Mouse (Mus musculus): Measurements from ENCODE around the gene Crebrf. TPM values are rescaled to one million over a fixed set of nuclear protein-coding genes. Genes with fewer than 3 reads are reported as not detected.

Crebrf gene
- polyA plus RNA-seq, 1 experiment from 2014 or later: 4.5 TPM

DNA sequence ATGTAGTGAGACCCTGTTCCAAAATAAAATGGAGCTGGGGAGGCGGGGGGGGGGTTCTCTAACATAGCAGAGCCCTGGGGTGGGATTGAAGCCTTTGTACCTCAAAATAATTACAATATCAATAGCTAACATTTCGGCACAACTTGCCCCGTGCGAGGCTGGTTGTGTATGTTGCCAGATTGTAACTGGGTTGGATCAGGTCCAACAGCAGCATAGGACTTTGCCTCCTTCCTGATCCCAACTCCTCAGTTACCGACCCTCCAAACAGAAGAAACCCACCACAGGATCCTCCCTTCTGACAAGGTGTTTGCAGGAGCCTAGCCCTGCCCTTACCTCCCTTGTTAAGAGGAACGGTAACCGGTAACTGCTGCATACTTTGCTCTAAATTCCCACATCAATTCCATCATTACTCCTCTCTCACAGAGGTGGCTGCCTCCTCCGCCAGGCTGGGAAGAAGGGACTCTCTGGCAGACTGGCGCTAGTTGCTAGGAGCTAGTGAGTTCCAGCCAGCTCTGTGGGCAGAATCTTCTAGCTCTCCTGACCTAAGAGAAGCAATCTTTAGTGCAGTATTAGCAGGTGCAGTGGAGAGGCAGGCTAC lies 6.4 kb upstream of the Crebrf start:
- no peak overlapping the region for H3K27ac ChIP-seq
- peaks cover 4% of the 10 kb centered on the region; the same call in 1 of the 2 replicates for H3K36me3 ChIP-seq
- peaks cover 34% of the 10 kb centered on the region for H3K4me1 ChIP-seq
- WGBS: 64% methylated on average over 9 of the region's 9 CpGs
- DNase-seq (ENCODE audit: low spot score): no peak
- H3K4me3 ChIP-seq: no peak overlapping the region
- H3K9me3 ChIP-seq: no peaks in the 10 kb centered on the region
- no peaks in the 10 kb centered on the region for H3K27me3 ChIP-seq (ENCODE audit: insufficient read depth, poor library complexity, severe bottlenecking)

- Histone ChIP-seq H3K36me3 (no peaks in the 10 kb centered on the region), H3K27ac (peak overlapping the region; percentile 36; the same call in 1 of the 2 replicates), H3K9me3 (no peaks in the 10 kb centered on the region), H3K27me3 (ENCODE audit: insufficient read depth, poor library complexity, severe bottlenecking) (no peaks in the 10 kb centered on the region), H3K4me3 (no peak overlapping the region), H3K4me1 (peaks cover 44% of the 10 kb centered on the region)
- 27% methylated on average over 6 of the region's 6 CpGs for WGBS
- no peak for DNase-seq (ENCODE audit: low spot score)
These were observed 5.4 kb upstream of the Crebrf start for GRCm38 (mm10) chr17:26710049-26710448.

- peak; percentile 99 for DNase-seq (ENCODE audit: low spot score)
- peak overlapping the region; percentile 100 for H3K4me3 ChIP-seq
- no peaks in the 10 kb centered on the region for H3K27me3 ChIP-seq (ENCODE audit: insufficient read depth, poor library complexity, severe bottlenecking)
- H3K4me1 ChIP-seq: peaks cover 11% of the 10 kb centered on the region
- WGBS: under 1% methylated on average over 72 of the region's 75 CpGs
- peak overlapping the region; percentile 89 for H3K27ac ChIP-seq
- no peaks in the 10 kb centered on the region for H3K36me3 ChIP-seq
- no peaks in the 10 kb centered on the region for H3K9me3 ChIP-seq
These were observed 667 bp downstream of the Crebrf start for GRCm38 (mm10) chr17:26715916-26716717.

DNA sequence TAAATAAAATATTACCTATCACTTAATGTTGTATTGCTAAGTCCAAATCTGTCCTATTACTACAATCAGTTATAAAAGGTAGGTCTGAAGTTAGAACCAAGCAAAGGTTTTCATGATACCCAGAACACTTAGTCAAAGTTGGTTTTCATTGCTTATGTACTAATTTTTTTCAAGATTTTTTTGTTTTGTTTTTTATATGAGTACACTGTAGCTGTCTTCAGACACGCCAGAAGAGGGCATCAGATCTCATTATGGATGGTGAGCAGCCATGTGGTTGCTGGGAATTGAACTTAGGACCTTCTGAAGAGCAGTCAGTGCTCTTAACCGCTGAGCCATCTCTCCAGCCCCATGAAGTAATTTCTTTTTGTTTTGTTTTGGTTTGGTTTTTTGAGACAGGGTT lies 2.4 kb downstream of the Crebrf start:
- WGBS: 62% methylated on average over 2 of the region's 2 CpGs
- Histone ChIP-seq H3K36me3 (no peaks in the 10 kb centered on the region), H3K4me3 (no peak overlapping the region), H3K4me1 (peaks cover 11% of the 10 kb centered on the region), H3K27ac (no peak overlapping the region), H3K27me3 (ENCODE audit: insufficient read depth, poor library complexity, severe bottlenecking) (no peaks in the 10 kb centered on the region), H3K9me3 (no peaks in the 10 kb centered on the region)
- DNase-seq (ENCODE audit: low spot score): no peak

DNA sequence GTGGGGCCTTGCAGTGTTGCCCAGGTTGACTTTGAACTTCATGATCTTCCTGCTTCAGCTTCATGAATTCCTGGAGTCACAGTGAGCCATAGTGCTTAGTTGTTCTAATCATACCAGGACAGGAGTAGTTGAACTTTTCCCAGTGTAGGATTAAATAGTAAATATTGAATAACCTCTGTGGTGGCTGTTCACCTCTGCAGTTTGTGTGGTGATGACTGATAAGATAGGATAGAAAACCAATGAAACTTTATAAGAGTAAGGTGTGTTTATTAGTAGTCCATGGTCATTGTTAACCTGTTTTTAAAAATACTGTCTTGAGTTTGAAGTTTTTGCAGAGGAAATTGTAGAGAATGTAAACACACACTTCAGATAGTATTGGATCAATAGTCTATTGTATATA lies 4.0 kb downstream of the Crebrf start:
- Histone ChIP-seq H3K4me1 (peaks cover 6% of the 10 kb centered on the region), H3K4me3 (no peak overlapping the region), H3K36me3 (no peaks in the 10 kb centered on the region), H3K27me3 (ENCODE audit: insufficient read depth, poor library complexity, severe bottlenecking) (no peaks in the 10 kb centered on the region), H3K27ac (no peak overlapping the region), H3K9me3 (no peaks in the 10 kb centered on the region)
- DNase-seq (ENCODE audit: low spot score): no peak

- H3K4me1 ChIP-seq: no peaks in the 10 kb centered on the region
- no peak for DNase-seq (ENCODE audit: low spot score)
- H3K9me3 ChIP-seq: no peaks in the 10 kb centered on the region
- H3K27me3 ChIP-seq (ENCODE audit: insufficient read depth, poor library complexity, severe bottlenecking): no peaks in the 10 kb centered on the region
- 48% methylated on average over 2 of the region's 2 CpGs for WGBS
- H3K4me3 ChIP-seq: no peak overlapping the region
- H3K36me3 ChIP-seq: no peaks in the 10 kb centered on the region
- H3K27ac ChIP-seq: no peak overlapping the region
These were observed 6.4 kb downstream of the Crebrf start for GRCm38 (mm10) chr17:26721802-26722201.

DNA sequence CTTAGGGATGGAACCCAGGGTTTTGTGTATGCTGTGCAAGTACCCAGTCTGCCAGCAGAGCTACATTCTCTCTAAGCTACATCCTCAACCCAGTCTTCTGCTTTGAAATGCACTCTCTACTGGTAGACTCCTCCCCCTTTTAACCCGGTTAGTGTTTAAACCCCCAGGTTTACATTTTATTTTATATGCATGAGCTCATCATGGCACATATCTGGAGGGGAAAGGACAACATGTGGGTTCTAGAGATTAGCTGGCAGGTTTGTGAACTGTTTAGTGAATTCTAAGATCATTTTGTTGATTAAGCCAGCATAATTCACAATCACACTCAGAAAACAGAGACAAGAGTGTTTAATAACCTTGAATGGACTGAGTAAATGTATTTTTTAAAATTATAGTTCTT lies 9.3 kb downstream of the Crebrf start:
- Histone ChIP-seq H3K27ac (no peak overlapping the region), H3K9me3 (no peaks in the 10 kb centered on the region), H3K4me1 (no peaks in the 10 kb centered on the region), H3K36me3 (no peaks in the 10 kb centered on the region), H3K27me3 (ENCODE audit: insufficient read depth, poor library complexity, severe bottlenecking) (no peaks in the 10 kb centered on the region), H3K4me3 (no peak overlapping the region)
- WGBS: 61% methylated on average over 1 of the region's 1 CpGs
- no peak for DNase-seq (ENCODE audit: low spot score)

- Histone ChIP-seq H3K27ac (no peak overlapping the region), H3K4me1 (no peaks in the 10 kb centered on the region), H3K36me3 (no peaks in the 10 kb centered on the region), H3K4me3 (no peak overlapping the region), H3K27me3 (ENCODE audit: insufficient read depth, poor library complexity, severe bottlenecking) (no peaks in the 10 kb centered on the region), H3K9me3 (no peaks in the 10 kb centered on the region)
- 62% methylated on average over 1 of the region's 1 CpGs for WGBS
- DNase-seq (ENCODE audit: low spot score): no peak
These were observed 11.2 kb downstream of the Crebrf start for GRCm38 (mm10) chr17:26726674-26727073.

GRCm38 (mm10) chr17:26727110-26727755 lies 11.8 kb downstream of the Crebrf start:
- no peak overlapping the region for H3K4me3 ChIP-seq
- no peak overlapping the region for H3K27ac ChIP-seq
- no peaks in the 10 kb centered on the region for H3K36me3 ChIP-seq
- H3K4me1 ChIP-seq: no peaks in the 10 kb centered on the region
- no peaks in the 10 kb centered on the region for H3K9me3 ChIP-seq
- DNase-seq (ENCODE audit: low spot score): no peak
- H3K27me3 ChIP-seq (ENCODE audit: insufficient read depth, poor library complexity, severe bottlenecking): no peaks in the 10 kb centered on the region
- 60% methylated on average over 3 of the region's 3 CpGs for WGBS

DNA sequence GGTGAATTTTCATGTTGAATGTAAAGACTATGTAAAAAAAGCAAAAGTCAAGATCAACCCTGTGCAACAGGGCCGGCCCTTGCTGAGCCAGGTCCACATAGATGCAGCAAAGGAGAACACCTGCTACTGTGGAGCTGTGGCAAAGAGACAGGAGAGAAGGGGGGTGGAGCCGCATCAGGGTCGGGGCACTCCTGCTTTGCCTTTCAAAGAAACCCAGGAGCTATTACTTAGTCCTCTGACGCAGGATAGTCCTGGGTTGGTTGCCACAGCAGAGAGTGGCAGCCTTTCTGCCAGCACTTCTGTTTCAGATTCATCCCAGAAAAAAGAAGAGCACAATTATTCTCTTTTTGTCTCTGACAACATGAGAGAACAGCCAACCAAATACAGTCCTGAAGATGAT lies 27.1 kb downstream of the Crebrf start:
- Histone ChIP-seq H3K4me1 (no peaks in the 10 kb centered on the region), H3K9me3 (no peaks in the 10 kb centered on the region), H3K4me3 (no peak overlapping the region), H3K27me3 (ENCODE audit: insufficient read depth, poor library complexity, severe bottlenecking) (no peaks in the 10 kb centered on the region), H3K27ac (no peak overlapping the region), H3K36me3 (no peaks in the 10 kb centered on the region)
- 58% methylated on average over 4 of the region's 4 CpGs for WGBS
- DNase-seq (ENCODE audit: low spot score): no peak

GRCm38 (mm10) chr17:26743294-26743693 lies 27.8 kb downstream of the Crebrf start:
- Histone ChIP-seq H3K27me3 (ENCODE audit: insufficient read depth, poor library complexity, severe bottlenecking) (no peaks in the 10 kb centered on the region), H3K27ac (no peak overlapping the region), H3K4me1 (no peaks in the 10 kb centered on the region), H3K36me3 (no peaks in the 10 kb centered on the region), H3K9me3 (no peaks in the 10 kb centered on the region), H3K4me3 (no peak overlapping the region)
- no peak for DNase-seq (ENCODE audit: low spot score)
- 71% methylated on average over 1 of the region's 1 CpGs for WGBS

- no peak for DNase-seq (ENCODE audit: low spot score)
- Histone ChIP-seq H3K4me3 (no peak overlapping the region), H3K27ac (no peak overlapping the region), H3K9me3 (no peaks in the 10 kb centered on the region), H3K36me3 (no peaks in the 10 kb centered on the region), H3K4me1 (no peaks in the 10 kb centered on the region), H3K27me3 (ENCODE audit: insufficient read depth, poor library complexity, severe bottlenecking) (no peaks in the 10 kb centered on the region)
- 88% methylated on average over 3 of the region's 3 CpGs for WGBS
These were observed 34.5 kb downstream of the Crebrf start for GRCm38 (mm10) chr17:26749975-26750374.

GRCm38 (mm10) chr17:26752297-26752696 lies 36.8 kb downstream of the Crebrf start:
- Histone ChIP-seq H3K4me3 (no peak overlapping the region), H3K27me3 (ENCODE audit: insufficient read depth, poor library complexity, severe bottlenecking) (no peaks in the 10 kb centered on the region), H3K4me1 (no peaks in the 10 kb centered on the region), H3K36me3 (no peaks in the 10 kb centered on the region), H3K27ac (no peak overlapping the region), H3K9me3 (no peaks in the 10 kb centered on the region)
- 80% methylated on average over 1 of the region's 1 CpGs for whole genome bisulfite sequencing
- DNase-seq (ENCODE audit: low spot score): no peak

Measured in heart, embryonic 10.5 days (tissue).